Mouse (Mus musculus) liver (tissue): Measurements from ENCODE around the gene Gm5168.
"Not testable (repeated sequence)": the region's sequence is repeated elsewhere in the genome, so short reads cannot be mapped to it uniquely, and the experiment has no call there.

Source experiments
- DNase-seq: peaks from one replicate; pipeline ENCODE4 v3.0.0-alpha.2; 2020; ENCODE audit warnings: mixed read lengths

The Gm5168 gene

GRCm38 (mm10) chrX:26050941-26051340 lies at the start of gene Gm5168:
TSS of gene Gm5168 (minus strand) at chrX:26051041.
- DNase-seq: not testable (repeated sequence)
